Mouse (Mus musculus) C2C12 (cell line): ENCODE data around the gene Xlr3a. TPM values are rescaled to one million over a fixed set of nuclear protein-coding genes. Genes with fewer than 3 reads are reported as not detected.

Experiments used
- H3K27me3 ChIP-seq: one replicate; pipeline ENCODE4 v1.6.1; 2011; ENCODE audit not compliant: control insufficient read depth, insufficient read depth, insufficient read length
- H3K36me3 ChIP-seq: one replicate; pipeline ENCODE4 v1.6.1; 2011; ENCODE audit not compliant: control insufficient read depth, insufficient read depth
- H3K4me3 ChIP-seq: one replicate; pipeline ENCODE4 v1.5.1; 2011; ENCODE audit warnings: mild to moderate bottlenecking, control low read depth; ENCODE audit not compliant: poor library complexity, insufficient read depth, severe bottlenecking
- H3K79me2 ChIP-seq: one replicate; pipeline ENCODE4 v1.6.1; 2011; ENCODE audit not compliant: control insufficient read depth, insufficient read depth
- H3K79me3 ChIP-seq: one replicate; pipeline ENCODE4 v1.6.1; 2011; ENCODE audit warnings: low read depth, control low read depth
- H3ac ChIP-seq: one replicate; pipeline ENCODE3; 2011; ENCODE audit warnings: low read depth; ENCODE audit not compliant: control insufficient read depth, insufficient read length
- CEBPB ChIP-seq: IDR thresholded peaks from one replicate; pipeline ENCODE4 v1.6.1; 2011; ENCODE audit warnings: low read depth, mild to moderate bottlenecking, control low read depth, moderate library complexity
- CTCF ChIP-seq: IDR thresholded peaks from one replicate; pipeline ENCODE4 v1.5.1; 2011; ENCODE audit not compliant: control insufficient read depth, insufficient read depth, insufficient read length
- FOSL1 ChIP-seq: IDR thresholded peaks from one replicate; pipeline ENCODE4 v1.8.0; 2011; ENCODE audit warnings: mild to moderate bottlenecking, low read length; ENCODE audit not compliant: poor library complexity, insufficient read depth, severe bottlenecking
- MAX ChIP-seq: IDR thresholded peaks from one replicate; pipeline ENCODE4 v1.6.1; 2011; ENCODE audit warnings: mild to moderate bottlenecking, control low read depth
- MYOD1 ChIP-seq: IDR thresholded peaks from one replicate; pipeline ENCODE4 v1.6.1; 2011; ENCODE audit warnings: low read depth; ENCODE audit not compliant: control insufficient read depth, insufficient read length
- MYOG ChIP-seq: IDR thresholded peaks from one replicate; pipeline ENCODE4 v1.6.1; 2011; ENCODE audit not compliant: control insufficient read depth, insufficient read length; ENCODE audit errors: extremely low read depth
- USF1 ChIP-seq: IDR thresholded peaks from one replicate; pipeline ENCODE4 v1.6.1; 2011; ENCODE audit warnings: low read depth, mild to moderate bottlenecking, control low read depth, moderate library complexity
- polyA plus RNA-seq: library from polyadenylated mRNA; unstranded; fragments of >200 nt; fragmentation: generic; extraction: Trizol; gene quantifications from one replicate; pipeline ENCODE4 v1.2.1, GENCODE M21; 2012; ENCODE audit warnings: missing spikeins

The Xlr3a gene
- polyA plus RNA-seq, 1 experiment, result 2.6 TPM

GRCm38 (mm10) chrX:73037003-73037402 lies 59.9 kb downstream of the Xlr3a start, which contains the start of gene Pnma5:
Gene Pnma5 (minus strand): TSS chrX:73037103.
- Histone ChIP-seq H3K79me3 (no peaks in the 10 kb centered on the region), H3K79me2 (no peaks in the 10 kb centered on the region), H3K4me3 (no peak within 1 kb of the TSS), H3ac (no peak within 1 kb of the TSS), H3K27me3 (no peaks in the 10 kb centered on the region), H3K36me3 (no peaks in the 10 kb centered on the region)
- TF ChIP-seq FOSL1, result no peak
- no peak for TF ChIP-seq USF1
- TF ChIP-seq MYOG, result no peak
- TF ChIP-seq MAX, result no peak
- no peak for TF ChIP-seq CEBPB
- TF ChIP-seq CTCF, result no peak
- no peak for TF ChIP-seq MYOD1

Other genes starting within 250 kb of the Xlr3a start
- 23.3 TPM for gene Cetn2, start 178.7 kb downstream of the Xlr3a start, polyA plus RNA-seq
- 41.1 TPM for gene Nsdhl, start 178.5 kb downstream of the Xlr3a start, polyA plus RNA-seq
- gene Zfp185, start 109.8 kb downstream of the Xlr3a start, polyA plus RNA-seq, result not detected
- gene Pnma5, start 60.0 kb downstream of the Xlr3a start, polyA plus RNA-seq, result 0.06 TPM
- gene Pnma3, start 32.3 kb downstream of the Xlr3a start, polyA plus RNA-seq, result not detected
- 0.28 TPM for gene Xlr4a, start 14.6 kb downstream of the Xlr3a start, polyA plus RNA-seq
- gene Gm14685, start 20.0 kb upstream of the Xlr3a start, polyA plus RNA-seq, result not detected
- not detected for gene Xlr5b, start 51.7 kb upstream of the Xlr3a start, polyA plus RNA-seq
- gene DXBay18, start 52.4 kb upstream of the Xlr3a start, polyA plus RNA-seq, result not detected
- gene Spin2d, start 79.9 kb upstream of the Xlr3a start, polyA plus RNA-seq, result not detected
- gene Xlr3b, start 95.1 kb upstream of the Xlr3a start, polyA plus RNA-seq, result 0.15 TPM
- 0.09 TPM for gene Xlr4b, start 117.2 kb upstream of the Xlr3a start, polyA plus RNA-seq
- gene F8a, start 131.2 kb upstream of the Xlr3a start, polyA plus RNA-seq, result 3.3 TPM
- gene Xlr4c, start 146.0 kb upstream of the Xlr3a start, polyA plus RNA-seq, result 0.06 TPM
- gene Xlr3c, start 168.3 kb upstream of the Xlr3a start, polyA plus RNA-seq, result 1.4 TPM
- gene Xlr5a, start 195.9 kb upstream of the Xlr3a start, polyA plus RNA-seq, result not detected
- not detected for gene Xlr5c, start 195.9 kb upstream of the Xlr3a start, polyA plus RNA-seq
- gene Gm45015, start 239.7 kb upstream of the Xlr3a start, polyA plus RNA-seq, result not detected
- 5.9 TPM for gene Zfp275, start 245.5 kb upstream of the Xlr3a start, polyA plus RNA-seq